Mouse (Mus musculus) embryo, embryonic 10 days (tissue): ENCODE measurements at regions not wholly inside any gene's neighbourhood (a gene's known extent, or its start where the extent isn't known, plus 50 kb on each side); places are given as distances from the start of the nearest gene placed in this dataset.
"Not testable (repeated sequence)": the region's sequence is repeated elsewhere in the genome, so short reads cannot be mapped to it uniquely, and the experiment has no call there.

Source experiments
- DNase-seq: peaks from one replicate; pipeline ENCODE4 v3.0.0-alpha.2; 2015; ENCODE audit warnings: low spot score

GRCm38 (mm10) chr8:30063148-30063547 lies 2615.7 kb downstream of the Poteg start:
- no peak for DNase-seq

GRCm38 (mm10) chr8:30077726-30078125 lies 2630.3 kb downstream of the Poteg start:
- no peak for DNase-seq

- no peak for DNase-seq
Observed at GRCm38 (mm10) chr8:30127766-30128165, 2680.3 kb downstream of the Poteg start.

GRCm38 (mm10) chr8:30134999-30135398 lies 2687.5 kb downstream of the Poteg start:
- DNase-seq: no peak

GRCm38 (mm10) chr8:30151181-30151844 lies 2703.8 kb downstream of the Poteg start:
- no peak for DNase-seq

- DNase-seq: no peak
Observed at GRCm38 (mm10) chr8:30152921-30153320, 2705.5 kb downstream of the Poteg start.

- no peak for DNase-seq
Observed at GRCm38 (mm10) chr8:30171881-30172280, 2724.4 kb downstream of the Poteg start.

- DNase-seq: not testable (repeated sequence)
Observed at GRCm38 (mm10) chr8:30202746-30203145, 2755.3 kb downstream of the Poteg start.

GRCm38 (mm10) chr8:30227354-30227753 lies 2779.9 kb downstream of the Poteg start:
- no peak for DNase-seq

- no peak for DNase-seq
Observed at GRCm38 (mm10) chr8:30233266-30233665, 2785.8 kb downstream of the Poteg start.

GRCm38 (mm10) chr8:30251797-30252196 lies 2804.3 kb downstream of the Poteg start:
- no peak for DNase-seq

- DNase-seq: no peak
Observed at GRCm38 (mm10) chr8:30269949-30270910, 2822.8 kb downstream of the Poteg start.

- no peak for DNase-seq
Observed at GRCm38 (mm10) chr8:30289169-30289568, 2841.7 kb downstream of the Poteg start.

- DNase-seq: no peak
Observed at GRCm38 (mm10) chr8:30331201-30331600, 2883.7 kb downstream of the Poteg start.

- DNase-seq: no peak
Observed at GRCm38 (mm10) chr8:30333352-30333751, 2885.9 kb downstream of the Poteg start.

- no peak for DNase-seq
Observed at GRCm38 (mm10) chr8:30359464-30359863, 2912.0 kb downstream of the Poteg start.

- DNase-seq: no peak
Observed at GRCm38 (mm10) chr8:30365721-30366120, 2918.3 kb downstream of the Poteg start.

- DNase-seq: no peak
Observed at GRCm38 (mm10) chr8:30391936-30392335, 2944.5 kb downstream of the Poteg start.

GRCm38 (mm10) chr8:30439423-30439822 lies 2989.1 kb upstream of the 5930422O12Rik start:
- no peak for DNase-seq

- no peak for DNase-seq
Observed at GRCm38 (mm10) chr8:30441821-30442220, 2986.7 kb upstream of the 5930422O12Rik start.

- no peak for DNase-seq
Observed at GRCm38 (mm10) chr8:30443874-30444273, 2984.6 kb upstream of the 5930422O12Rik start.

GRCm38 (mm10) chr8:30444274-30444673 lies 2984.2 kb upstream of the 5930422O12Rik start:
- no peak for DNase-seq

- DNase-seq: peak; percentile 5
Observed at GRCm38 (mm10) chr8:30458136-30458535, 2970.4 kb upstream of the 5930422O12Rik start.
